Mouse (Mus musculus) heart, postnatal 0 days (tissue): Measurements from ENCODE around the gene Rad54l2. TPM values are rescaled to one million over a fixed set of nuclear protein-coding genes. Genes with fewer than 3 reads are reported as not detected.

Source experiments
- ATAC-seq: fragments of 200-750 bp; cut with Nextera tagmentation; 2 replicates; pipeline ENCODE4 v1.8.0; 2017; ENCODE audit warnings: low read depth, moderate number of reproducible peaks, moderate library complexity; ENCODE audit not compliant: insufficient read depth
- DNase-seq: peaks from one replicate; pipeline ENCODE4 v3.0.0-alpha.2; 2016; ENCODE audit warnings: low spot score
- H3K27ac ChIP-seq: fragments of 300-500 bp; sonication (generic); 2 replicates; pipeline ENCODE4 v1.5.1; 2014; ENCODE audit warnings: low read depth, mild to moderate bottlenecking
- H3K27me3 ChIP-seq: fragments of 300-500 bp; sonication (generic); 2 replicates; pipeline ENCODE4 v1.6.1; 2014; ENCODE audit warnings: low read length, mixed read lengths; ENCODE audit not compliant: control insufficient read depth, insufficient read depth
- H3K36me3 ChIP-seq: fragments of 300-500 bp; sonication (generic); replicated peaks from 2 replicates; pipeline ENCODE4 v1.6.1; 2014; ENCODE audit warnings: low read length, mixed read lengths; ENCODE audit not compliant: control insufficient read depth, insufficient read depth
- H3K4me1 ChIP-seq: fragments of 300-500 bp; sonication (generic); 2 replicates; pipeline ENCODE4 v1.6.1; 2014; ENCODE audit warnings: antibody characterized with exemption; ENCODE audit not compliant: control insufficient read depth, insufficient read depth
- H3K4me2 ChIP-seq: fragments of 300-500 bp; sonication (generic); 2 replicates; pipeline ENCODE4 v1.6.1; 2014; ENCODE audit warnings: low read depth, mild to moderate bottlenecking, low read length, moderate library complexity
- H3K4me3 ChIP-seq: fragments of 300-500 bp; sonication (generic); 2 replicates; pipeline ENCODE4 v1.5.1; 2014; ENCODE audit warnings: low read depth, low read length
- H3K9ac ChIP-seq: fragments of 300-500 bp; sonication (generic); replicated peaks from 2 replicates; pipeline ENCODE4 v1.6.1; 2014; ENCODE audit warnings: low read depth, low read length, mixed read lengths
- H3K9me3 ChIP-seq: fragments of 300-500 bp; sonication (generic); replicated peaks from 2 replicates; pipeline ENCODE4 v1.6.1; 2016; ENCODE audit warnings: low read length; ENCODE audit not compliant: control insufficient read depth
- CTCF ChIP-seq: IDR thresholded peaks from 2 replicates; pipeline ENCODE4 v1.5.1; 2016; ENCODE audit warnings: antibody characterized with exemption, control low read depth, low read depth
- EP300 ChIP-seq: IDR thresholded peaks from 2 replicates; pipeline ENCODE4 v1.6.1; 2016; ENCODE audit warnings: antibody characterized with exemption, low read depth
- WGBS: fragments of 180-500 bp; shearing (Covaris S2); extraction: QIAGEN DNeasy Blood & Tissue Kit; methylation state at CpG from one replicate; pipeline ENCODE4 v1.1.7; 2014; 5-methylcytosine and 5-hydroxymethylcytosine counted together
- polyA plus RNA-seq: library from polyadenylated mRNA; unstranded; fragments of >200 nt; fragmentation: Nextera tagmentation; extraction: Ambion mirVana; gene quantifications from 2 replicates; pipeline ENCODE4 v1.2.1, GENCODE M21; 2015
- total RNA-seq: library from RNA; depleted of rRNA; stranded (reverse); fragments of >200 nt; gene quantifications from 2 replicates; pipeline ENCODE4 v1.2.3, GENCODE M21; 2014; ENCODE audit warnings: low replicate concordance

Rad54l2 gene
- total and polyA plus RNA-seq, 2 experiments from 2014 or later: 1.9 to 10.8 TPM

GRCm38 (mm10) chr9:106818191-106818590, 29.2 kb upstream of the Rad54l2 start:
- TF ChIP-seq EP300 (no peak), CTCF (no peak)
- Histone ChIP-seq H3K4me3 (no peak overlapping the region), H3K9me3 (no peaks in the 10 kb centered on the region), H3K9ac (no peak overlapping the region), H3K36me3 (no peaks in the 10 kb centered on the region), H3K4me1 (no peaks in the 10 kb centered on the region), H3K27ac (no peak overlapping the region), H3K27me3 (no peaks in the 10 kb centered on the region), H3K4me2 (no peak overlapping the region)
- DNase-seq (no peak), ATAC-seq (no peak)
- 63% methylated on average over 6 of the region's 6 CpGs for WGBS

GRCm38 (mm10) chr9:106806503-106806902, 17.5 kb upstream of the Rad54l2 start:
- peaks cover 9% of the 10 kb centered on the region; the same call in 1 of the 2 replicates for H3K9me3 ChIP-seq
- H3K4me1 ChIP-seq: no peaks in the 10 kb centered on the region
- H3K27me3 ChIP-seq: no peaks in the 10 kb centered on the region
- TF ChIP-seq EP300: no peak
- no peak for TF ChIP-seq CTCF
- H3K4me2 ChIP-seq: no peak overlapping the region
- no peak overlapping the region for H3K9ac ChIP-seq
- no peak overlapping the region for H3K27ac ChIP-seq
- ATAC-seq: no peak
- no peak overlapping the region for H3K4me3 ChIP-seq
- no peaks in the 10 kb centered on the region for H3K36me3 ChIP-seq
- WGBS: 68% methylated on average over 4 of the region's 4 CpGs
- DNase-seq: no peak

GRCm38 (mm10) chr9:106790831-106791230, 1.8 kb upstream of the Rad54l2 start:
- Histone ChIP-seq H3K27ac (no peak overlapping the region), H3K4me2 (no peak overlapping the region), H3K4me1 (peaks cover 10% of the 10 kb centered on the region; the same call in 1 of the 2 replicates), H3K9ac (no peak overlapping the region), H3K27me3 (no peaks in the 10 kb centered on the region), H3K4me3 (no peak overlapping the region), H3K36me3 (no peaks in the 10 kb centered on the region), H3K9me3 (no peaks in the 10 kb centered on the region)
- DNase-seq: no peak
- 59% methylated on average over 6 of the region's 6 CpGs for WGBS
- no peak for ATAC-seq
- TF ChIP-seq CTCF: no peak
- no peak for TF ChIP-seq EP300

- no peak for ATAC-seq
- peak overlapping the region; percentile 94 for H3K27ac ChIP-seq
- no peaks in the 10 kb centered on the region for H3K27me3 ChIP-seq
- no peaks in the 10 kb centered on the region for H3K9me3 ChIP-seq
- no peak for TF ChIP-seq EP300
- no peak for TF ChIP-seq CTCF
- WGBS: 8% methylated on average over 10 of the region's 10 CpGs
- H3K9ac ChIP-seq: peak overlapping the region; percentile 99
- no peak for DNase-seq
- peak overlapping the region; percentile 99 for H3K4me3 ChIP-seq
- H3K4me2 ChIP-seq: peak overlapping the region; percentile 66
- H3K36me3 ChIP-seq: no peaks in the 10 kb centered on the region
- H3K4me1 ChIP-seq: peaks cover 10% of the 10 kb centered on the region; the same call in 1 of the 2 replicates
Observed at GRCm38 (mm10) chr9:106789363-106789762, 369 bp upstream of the Rad54l2 start.

- DNase-seq (no peak), ATAC-seq (no peak)
- Histone ChIP-seq H3K9me3 (no peaks in the 10 kb centered on the region), H3K36me3 (no peaks in the 10 kb centered on the region), H3K4me1 (peaks cover 13% of the 10 kb centered on the region; the same call in 1 of the 2 replicates), H3K27ac (peak overlapping the region; percentile 94), H3K27me3 (no peaks in the 10 kb centered on the region), H3K4me3 (peak overlapping the region; percentile 99), H3K4me2 (peak overlapping the region; percentile 66), H3K9ac (peak overlapping the region; percentile 99)
- TF ChIP-seq EP300: no peak
- no peak for TF ChIP-seq CTCF
- 5% methylated on average over 23 of the region's 23 CpGs for WGBS
Observed at GRCm38 (mm10) chr9:106787979-106788811, 799 bp downstream of the Rad54l2 start.
